Mouse (Mus musculus): ENCODE measurements around the gene Ptpn1.

Ptpn1 gene

DNA sequence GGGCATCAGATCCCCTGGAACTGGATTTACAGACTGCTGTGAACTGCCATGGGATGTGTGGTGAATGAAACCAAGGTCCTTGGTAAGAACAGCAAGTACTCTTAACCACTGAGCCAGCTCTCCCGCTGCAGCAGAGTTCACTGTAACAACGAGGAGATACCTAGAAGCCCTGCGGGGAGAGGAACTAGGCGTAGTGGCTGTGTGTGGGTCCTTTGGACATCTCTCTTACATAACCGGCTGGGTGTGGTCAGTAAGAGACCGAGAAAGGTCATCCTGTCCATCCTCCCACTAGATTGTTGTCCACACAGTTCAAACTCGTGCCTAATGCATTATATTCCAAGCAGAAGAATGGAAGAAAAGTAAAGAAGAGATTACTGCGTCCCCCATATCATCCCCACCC lies 10.0 kb upstream of the Ptpn1 start:
- no peak for DNase-seq (ENCODE audit: low spot score)

DNA sequence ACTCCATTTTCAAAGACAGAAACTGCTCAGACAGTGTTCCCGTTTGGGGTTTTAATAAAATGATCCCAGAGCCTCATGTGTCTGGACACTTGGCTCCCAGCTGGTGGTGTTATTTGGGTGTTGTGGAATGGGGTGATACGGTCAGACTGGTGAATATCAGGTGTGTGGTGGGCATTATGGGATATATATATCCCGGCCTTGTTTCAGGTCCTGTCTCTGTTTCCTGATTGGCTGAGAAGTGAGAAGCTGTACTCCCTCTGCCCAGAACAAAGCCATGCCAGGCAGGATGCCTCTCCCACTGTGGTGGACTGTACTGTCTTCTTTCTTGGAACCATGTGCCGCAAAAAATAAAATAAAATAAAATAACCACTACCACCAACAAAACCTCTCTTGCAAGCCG lies 7.8 kb upstream of the Ptpn1 start:
- no peak for DNase-seq (ENCODE audit: low spot score)

DNA sequence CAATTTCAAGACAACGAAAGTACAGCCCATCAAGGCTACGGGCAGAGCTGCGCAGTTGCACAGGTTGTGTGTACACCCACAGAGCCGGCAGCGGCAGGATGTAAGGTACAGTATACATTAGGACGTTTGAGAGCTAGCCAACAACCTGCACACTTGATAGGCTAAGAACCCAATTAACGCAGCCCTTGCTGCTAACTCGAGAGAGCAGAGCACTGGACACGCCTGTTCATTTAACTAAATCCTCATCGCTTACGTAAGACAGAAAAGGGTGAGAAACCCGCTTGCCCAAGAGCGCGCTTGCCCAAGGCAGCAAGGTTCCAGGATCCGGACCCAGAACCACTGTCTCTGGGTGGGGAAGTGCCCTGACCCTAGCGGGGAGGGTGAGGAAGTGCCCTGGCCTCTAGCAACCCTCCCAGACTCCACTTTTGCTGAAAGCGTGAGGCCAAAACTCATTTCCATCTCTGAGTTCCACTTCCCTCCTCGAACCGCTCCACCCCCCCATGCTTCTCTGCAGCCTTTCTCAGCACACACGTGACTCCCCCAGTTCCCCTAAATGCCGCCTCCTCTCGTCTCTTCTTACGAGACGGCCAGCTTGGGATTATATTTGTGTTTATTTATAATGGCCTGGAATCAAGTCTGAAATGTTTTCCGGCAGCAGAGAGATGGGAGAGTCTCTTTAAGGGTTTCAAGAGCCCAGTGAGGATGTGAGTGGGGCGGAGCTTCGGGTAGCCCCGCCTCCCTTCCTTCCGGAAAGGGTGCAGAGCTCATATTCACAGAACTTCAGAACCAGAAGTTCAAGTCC lies 6.9 kb upstream of the Ptpn1 start:
- peak; percentile 79 for DNase-seq (ENCODE audit: low spot score)

DNA sequence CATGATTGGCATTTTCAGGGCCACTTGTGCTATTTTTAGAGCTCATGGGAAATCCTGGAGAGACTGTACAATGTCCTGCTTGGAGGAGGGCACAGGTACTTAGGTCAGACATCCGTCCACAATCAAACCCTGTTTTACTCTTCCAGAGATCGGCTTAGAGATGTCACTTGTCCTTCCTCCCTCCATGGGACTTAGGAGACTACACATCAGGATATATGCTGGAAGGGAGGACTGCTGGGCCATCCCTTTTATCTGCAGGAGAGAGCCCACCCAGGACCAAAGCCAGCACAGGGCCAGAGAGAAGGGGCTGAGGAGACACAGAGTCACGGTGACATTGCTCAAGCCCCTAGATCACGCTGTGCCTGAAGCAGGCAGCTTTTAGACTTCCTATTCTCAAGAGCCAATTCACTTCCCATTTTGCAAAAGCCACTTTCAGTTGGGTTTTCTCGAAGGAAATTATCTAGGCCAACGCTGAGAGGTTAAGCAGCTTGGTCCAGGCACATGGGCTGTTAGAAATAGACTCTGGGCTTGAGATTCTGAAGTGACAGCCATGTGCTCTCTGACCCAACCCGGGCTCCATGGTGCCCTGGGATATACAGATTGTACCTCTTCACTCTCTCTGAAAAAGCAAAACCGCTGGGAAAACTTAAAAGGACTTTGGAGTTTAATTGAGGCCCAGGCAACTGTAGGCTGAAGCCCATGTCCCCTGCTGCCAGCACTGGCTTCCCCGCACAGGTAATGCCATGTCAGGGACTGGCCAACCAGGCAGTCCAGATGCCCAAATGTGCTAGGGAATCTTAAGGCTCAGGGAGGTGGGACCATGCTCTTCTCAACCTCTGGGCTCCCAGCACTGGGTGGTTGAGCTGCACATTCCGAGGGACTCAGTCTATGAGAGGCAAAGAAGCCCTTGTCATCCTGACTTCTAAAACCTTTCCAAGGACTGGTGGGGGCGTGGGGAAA lies 5.7 kb upstream of the Ptpn1 start:
- DNase-seq (ENCODE audit: low spot score) = no peak

DNA sequence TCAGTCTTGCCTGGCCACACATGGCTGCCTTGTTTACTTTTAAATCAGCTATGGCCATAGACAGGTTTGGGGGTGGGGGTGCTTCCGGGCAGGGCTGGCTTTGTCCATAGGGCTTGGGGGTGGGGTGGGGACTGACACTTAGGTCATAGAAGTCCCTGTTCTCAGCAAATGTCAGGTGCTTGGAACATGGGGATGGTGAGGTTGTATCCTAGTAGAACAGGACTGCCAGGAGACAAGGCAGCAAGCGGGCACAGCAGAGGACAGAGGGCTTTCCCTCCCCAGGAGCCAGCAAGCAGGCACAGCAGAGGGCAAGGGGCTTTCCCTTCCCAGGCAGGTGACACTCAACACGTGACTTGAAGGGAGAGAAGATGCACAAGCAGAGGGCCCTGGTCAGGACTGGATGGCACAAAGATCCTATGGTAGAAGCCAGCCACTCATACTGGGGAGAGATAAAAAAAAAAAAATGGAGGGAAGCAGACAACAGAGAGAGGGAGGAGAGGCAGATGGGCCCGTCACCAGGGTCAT lies 3.8 kb upstream of the Ptpn1 start:
- DNase-seq (ENCODE audit: low spot score) = no peak

DNA sequence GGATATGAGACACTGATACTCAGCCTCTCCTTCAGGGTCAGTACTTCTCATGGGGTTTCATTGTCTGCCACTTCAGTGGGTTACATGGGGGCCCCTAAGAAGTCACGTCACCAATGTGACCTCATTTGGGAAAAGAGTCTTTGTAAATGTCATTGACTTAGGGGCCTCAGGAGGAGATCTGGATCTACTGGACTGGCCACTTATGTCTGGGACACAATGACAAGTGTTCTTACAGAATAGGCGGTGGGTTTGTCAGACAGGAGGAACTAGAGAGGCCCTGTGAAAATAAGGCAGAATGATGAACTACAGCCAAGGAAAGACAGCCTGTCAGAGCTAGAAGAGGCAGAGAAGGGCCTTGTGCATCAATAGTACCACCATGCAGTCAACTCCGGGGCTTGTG lies 2.9 kb upstream of the Ptpn1 start:
- DNase-seq (ENCODE audit: low spot score) = no peak

DNA sequence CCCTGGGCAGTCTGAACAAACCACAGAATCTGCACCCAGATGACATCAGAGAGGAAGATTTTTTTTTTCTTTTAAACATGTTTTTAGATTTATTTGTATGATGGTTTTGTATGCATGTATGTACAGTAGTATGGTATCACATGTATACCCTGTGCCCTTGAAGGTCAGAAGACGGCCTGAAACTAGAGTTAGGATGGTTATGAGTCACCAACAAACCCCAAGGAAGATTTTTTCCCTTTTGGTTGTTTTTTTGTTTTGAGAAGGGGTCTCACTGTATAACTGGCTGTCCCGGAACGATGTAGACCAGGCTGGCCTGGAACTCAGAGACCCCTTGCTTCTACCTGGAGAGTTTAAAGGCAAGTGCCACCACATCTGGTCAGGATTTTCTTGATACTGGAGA lies 882 bp upstream of the Ptpn1 start:
- no peak for DNase-seq (ENCODE audit: low spot score)

DNA sequence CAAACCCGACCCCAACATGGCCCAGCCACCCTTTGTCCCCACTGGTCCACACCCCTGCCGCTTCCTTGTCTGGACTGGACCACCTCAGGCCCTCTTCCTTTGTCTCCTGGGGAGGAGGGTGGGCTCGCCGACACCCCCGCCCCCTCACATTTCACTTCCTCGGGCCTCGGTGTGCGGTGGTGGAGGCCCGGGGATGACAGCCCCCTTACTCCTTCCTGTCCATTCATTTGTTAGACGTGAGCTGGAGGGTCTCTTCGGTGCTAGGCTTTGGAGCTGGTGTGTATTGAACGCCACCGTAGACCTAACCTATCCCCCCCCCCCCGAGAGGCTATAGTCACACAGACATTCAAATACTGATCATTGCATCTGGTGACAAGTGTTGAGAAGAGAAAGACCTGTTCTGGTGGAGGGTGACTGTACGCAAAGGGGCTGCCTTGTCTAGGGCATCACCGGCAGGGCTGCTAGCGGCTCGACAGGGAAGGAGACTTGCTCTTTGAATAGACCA lies 922 bp downstream of the Ptpn1 start:
- peak; percentile 17 for DNase-seq (ENCODE audit: low spot score)

DNA sequence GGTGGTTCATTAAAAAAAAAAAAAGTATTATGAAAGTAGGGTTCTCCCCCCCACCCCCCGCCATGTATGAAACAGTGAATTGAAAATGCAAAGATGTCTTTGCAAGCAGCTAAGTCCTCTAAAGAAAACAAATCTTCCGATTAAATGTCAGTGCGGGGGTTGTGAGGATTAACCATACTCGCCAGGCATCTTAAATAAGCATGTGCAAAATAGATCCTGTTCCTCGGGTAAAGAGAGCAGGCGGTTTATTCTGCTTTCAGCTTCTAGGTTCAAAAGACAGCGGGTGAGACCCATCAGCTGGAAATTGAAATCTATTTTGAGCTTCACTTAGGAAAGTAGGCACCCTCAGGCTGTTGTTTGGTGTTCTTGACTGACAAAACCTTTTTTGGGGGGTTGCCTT lies 1.5 kb downstream of the Ptpn1 start:
- DNase-seq (ENCODE audit: low spot score) = no peak

DNA sequence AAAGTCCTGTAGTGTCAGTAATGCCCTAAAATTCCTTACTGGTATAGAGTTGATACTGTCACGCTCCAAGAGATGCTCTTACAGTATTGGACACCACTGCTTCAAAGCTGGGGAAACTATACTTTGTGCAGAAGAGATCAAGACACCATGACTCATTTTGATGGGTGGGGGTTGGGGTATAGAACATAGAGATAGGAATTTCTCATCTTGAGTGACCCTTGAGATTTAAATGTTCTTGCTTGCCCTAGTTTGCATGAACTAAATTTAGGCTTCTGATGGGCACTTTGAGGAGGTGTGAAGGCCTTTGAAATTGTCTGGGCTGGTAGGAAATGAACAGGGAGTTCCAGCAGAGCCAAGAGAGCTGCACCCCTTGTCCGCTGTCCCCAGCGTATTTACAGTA lies 4.1 kb downstream of the Ptpn1 start:
- DNase-seq (ENCODE audit: low spot score) = no peak

DNA sequence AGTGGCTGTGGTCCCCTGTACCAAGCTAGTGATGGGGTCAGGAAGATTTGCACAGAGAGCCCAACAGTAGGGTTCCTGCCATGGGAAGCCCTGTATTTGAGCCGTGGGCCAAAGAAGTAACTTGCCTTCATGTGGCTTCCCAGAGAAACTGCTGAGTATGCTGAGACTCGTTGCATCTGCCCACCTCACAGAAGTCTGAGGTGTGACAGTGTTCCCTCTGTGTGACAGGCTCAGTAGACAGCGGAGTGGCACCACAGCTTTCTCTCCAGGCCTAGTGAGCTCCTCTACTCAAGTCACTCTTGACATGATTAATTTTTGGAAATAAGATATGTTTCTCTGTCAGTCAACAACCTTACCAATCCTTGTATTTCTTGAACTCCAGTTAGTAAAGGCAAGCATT lies 6.9 kb downstream of the Ptpn1 start:
- no peak for DNase-seq (ENCODE audit: low spot score)

DNA sequence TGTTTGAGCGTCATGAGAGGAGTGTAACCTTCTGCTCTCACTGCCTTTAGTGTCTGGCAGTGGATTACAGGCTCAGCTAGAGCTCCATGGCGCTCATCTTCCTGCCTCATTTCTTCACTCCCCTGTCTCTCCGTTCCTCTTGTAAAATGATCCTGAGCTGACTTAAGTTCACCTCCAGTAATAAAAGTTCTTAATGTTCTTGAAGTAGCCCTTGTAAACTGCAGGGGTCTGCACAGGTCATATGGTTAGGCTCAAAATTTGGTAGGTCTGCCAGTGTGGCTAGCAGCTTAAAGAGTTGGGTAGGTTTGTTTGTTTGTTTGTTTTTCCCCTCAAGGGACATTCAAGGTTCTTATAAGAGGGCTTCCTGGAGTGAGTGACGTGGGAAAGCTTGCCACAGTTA lies 7.3 kb downstream of the Ptpn1 start:
- no peak for DNase-seq (ENCODE audit: low spot score)

DNA sequence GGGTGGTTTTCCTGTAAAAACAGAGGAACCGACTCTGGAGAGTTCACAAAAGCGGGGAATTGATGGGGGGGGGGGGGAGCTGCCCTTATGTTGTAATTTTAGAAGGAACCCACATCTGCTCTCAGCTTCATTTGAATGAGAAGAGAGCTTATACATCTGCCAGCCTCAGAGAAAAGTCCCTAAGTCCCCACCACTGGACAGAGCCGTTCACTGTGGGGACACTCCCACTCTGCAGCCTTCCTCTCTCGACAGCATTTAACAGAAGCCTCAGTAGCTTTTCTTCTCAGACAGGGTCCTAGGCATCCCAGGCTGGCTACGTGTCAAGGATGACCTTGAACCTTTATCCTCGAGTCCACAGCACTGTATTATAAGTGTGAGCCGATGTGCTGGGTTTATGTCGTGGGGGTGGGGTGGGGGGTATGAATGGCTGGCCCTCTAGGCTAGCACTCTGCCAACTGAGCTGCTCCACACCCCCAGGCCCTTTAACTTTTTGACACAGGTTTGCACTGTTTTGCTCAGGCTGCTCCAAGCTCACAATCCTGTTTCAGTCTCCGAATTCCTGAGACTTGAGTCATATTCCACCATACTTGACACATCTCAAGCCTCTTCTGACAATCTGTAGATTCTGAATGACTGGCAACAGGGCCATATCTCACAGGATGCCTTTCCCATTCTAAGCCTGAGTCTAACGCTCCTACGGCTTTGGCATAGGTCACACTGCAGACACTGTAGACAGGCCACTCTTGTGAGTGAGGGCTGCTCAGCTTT lies 8.0 kb downstream of the Ptpn1 start:
- no peak for DNase-seq (ENCODE audit: low spot score)

DNA sequence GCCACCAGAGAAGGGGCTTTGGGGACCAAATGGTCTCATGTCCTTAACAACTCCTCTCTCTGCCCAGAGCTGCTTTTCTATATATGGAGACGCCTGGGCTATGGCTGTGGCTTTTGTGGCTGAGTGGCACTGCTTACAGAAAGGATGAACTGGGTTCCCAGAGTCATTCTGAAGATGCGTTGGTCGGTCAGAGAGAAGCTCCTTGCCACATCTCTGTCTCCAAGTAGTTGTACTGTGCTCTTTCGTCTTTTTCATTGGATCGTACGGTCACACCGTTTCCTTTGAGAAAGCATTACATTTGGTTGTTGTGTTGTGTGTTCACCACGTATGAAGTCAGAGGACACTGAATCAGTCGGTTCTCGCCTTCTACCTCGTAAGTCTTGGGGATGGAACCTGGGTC lies 8.8 kb downstream of the Ptpn1 start:
- no peak for DNase-seq (ENCODE audit: low spot score)

DNA sequence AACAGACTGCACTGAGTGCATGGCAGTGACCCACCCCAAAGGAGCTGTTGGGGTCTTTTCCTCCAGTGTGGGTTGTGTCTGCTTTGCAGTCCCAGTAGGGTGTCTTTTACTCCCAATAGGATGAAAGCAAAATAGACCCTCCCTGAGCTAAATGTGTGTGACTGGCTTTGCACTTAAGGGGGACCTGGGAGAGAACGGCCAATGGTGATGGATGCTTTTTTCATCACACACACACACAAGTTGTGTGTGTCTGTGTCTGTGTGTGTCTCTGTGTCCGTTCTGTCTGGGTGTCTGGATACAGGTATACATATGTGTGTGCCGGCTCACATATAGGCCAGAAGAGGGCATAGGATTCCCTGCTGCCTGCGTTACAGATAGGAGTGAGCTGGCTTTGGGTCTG lies 9.5 kb downstream of the Ptpn1 start:
- DNase-seq (ENCODE audit: low spot score) = no peak

DNA sequence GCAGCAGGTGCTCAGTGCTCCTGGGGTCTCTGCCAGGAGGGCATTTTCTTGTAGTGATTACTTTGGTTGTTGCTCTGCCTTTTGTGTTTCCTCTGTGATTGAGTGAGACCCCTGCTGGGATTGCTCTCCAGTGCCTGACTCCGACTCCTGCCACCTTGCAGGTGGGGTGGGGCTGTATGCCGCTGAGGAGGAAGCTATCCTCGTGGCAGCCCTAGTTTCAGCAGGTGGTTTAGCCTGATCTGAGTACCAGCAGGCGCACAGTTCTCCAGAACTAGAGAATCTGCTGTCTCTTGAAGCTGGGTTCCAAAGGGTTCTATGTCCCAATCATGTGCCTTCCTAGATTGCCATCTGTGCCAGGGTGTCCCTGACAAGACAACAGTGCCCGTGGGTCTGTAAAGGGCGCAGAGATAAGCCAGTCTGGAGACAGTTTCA lies 9.9 kb downstream of the Ptpn1 start:
- no peak for DNase-seq (ENCODE audit: low spot score)

DNA sequence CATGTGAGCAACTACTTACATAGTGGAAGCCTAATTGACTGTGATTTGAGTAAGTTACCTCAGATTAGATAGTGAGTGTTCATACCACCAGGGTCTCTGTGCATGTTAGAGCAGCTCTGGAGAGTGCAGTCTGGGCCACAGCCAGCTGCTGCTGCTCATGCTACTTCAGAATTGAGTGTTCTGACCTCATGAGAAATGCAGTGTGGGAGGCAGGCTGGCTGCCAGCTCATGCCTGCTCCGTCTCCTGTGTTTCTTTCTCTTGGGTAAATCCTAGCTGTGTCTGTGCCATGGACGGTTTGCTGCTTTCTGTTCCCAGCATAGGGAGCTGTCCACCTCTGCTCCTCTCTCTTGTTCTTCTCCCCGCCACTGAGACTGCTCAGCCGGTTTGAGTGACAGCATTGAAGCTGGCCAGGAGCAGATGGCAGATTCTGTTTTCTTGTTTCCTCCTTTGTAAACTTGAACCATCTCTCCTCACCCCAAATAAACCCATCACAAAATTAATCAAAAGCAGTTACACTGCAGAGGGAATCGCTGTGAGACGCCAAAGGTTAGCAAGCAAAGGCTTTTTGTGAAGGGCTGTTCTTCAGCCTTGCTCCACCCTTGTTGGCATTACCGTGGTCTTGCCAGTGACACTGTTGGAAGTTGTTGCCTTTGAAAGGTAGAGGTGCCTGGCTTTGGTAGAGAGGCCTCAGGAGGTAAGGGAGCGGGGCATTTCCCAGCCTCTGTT lies 10.5 kb downstream of the Ptpn1 start:
- DNase-seq (ENCODE audit: low spot score) = no peak

DNA sequence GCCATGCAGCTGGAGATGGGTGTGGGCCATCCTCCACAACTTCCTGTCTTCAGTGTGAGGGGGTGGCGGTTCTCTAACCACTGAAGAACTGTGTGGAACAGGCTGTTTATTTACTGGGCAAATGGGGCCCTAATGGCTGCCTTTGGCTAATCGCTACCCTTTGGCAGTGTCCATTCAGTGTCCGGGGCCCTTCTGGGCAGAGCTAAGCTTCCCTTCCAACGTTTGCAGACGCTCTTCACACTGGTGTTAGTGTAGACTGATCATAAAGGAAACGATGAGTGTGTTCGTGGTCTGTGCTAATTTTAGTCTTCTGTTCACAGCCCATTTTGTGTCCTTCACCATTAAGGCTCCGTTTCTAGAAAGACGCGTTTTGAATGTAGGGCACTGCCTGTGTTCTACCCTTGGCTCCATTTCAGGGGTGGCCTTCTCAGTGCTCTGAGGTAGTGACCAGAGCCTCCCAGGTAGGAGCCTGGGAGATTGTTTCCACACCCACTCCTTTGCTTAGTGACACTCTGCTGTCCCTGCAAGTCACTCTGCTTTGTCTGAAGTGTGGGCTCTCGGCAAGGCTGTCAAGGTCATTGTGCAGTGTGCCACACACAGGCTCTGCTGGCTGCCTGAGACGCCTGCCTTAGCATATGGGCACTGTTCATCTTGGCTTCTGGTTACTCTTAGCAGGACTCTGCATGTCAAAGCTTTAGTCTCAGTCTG lies 11.2 kb downstream of the Ptpn1 start:
- DNase-seq (ENCODE audit: low spot score) = no peak

DNA sequence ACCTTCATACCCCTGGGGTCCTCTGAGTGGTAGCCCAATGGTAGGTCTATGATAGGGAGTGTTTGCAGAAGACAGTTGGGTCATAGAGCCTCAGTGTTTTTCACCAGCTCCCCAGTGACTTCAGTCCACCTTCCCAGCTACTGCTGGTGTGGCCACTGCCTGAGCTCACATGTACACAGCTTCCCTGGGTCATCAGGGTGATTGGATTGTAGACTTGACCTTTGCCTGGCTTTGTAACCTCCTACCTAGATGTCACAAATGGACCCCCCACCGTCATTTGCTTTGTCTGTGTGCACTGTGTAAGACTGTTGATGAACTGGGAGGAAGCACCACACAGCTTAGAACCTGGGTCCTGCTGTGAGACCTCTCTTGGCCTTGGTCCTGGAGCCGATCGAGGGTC lies 12.3 kb downstream of the Ptpn1 start:
- DNase-seq (ENCODE audit: low spot score) = no peak

DNA sequence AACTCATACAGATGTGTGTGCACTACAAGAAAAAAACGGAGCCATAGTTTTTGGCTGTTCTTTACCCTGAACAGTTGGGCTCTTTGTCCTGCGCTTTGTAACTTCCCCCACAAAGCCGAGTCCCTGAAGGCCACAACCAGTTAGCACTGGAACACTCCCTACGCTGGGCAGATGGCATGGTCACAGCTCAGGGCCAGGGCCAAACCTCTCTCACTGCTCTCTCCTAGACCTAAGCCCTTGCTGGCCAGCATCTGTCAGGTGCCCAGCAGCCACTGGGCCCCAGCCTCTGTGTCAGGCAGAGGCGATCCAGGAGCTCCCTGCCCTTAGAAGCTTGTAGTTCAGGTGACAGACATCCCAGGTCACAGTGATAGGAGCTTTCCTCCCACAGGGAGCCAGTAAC lies 13.6 kb downstream of the Ptpn1 start:
- no peak for DNase-seq (ENCODE audit: low spot score)

DNA sequence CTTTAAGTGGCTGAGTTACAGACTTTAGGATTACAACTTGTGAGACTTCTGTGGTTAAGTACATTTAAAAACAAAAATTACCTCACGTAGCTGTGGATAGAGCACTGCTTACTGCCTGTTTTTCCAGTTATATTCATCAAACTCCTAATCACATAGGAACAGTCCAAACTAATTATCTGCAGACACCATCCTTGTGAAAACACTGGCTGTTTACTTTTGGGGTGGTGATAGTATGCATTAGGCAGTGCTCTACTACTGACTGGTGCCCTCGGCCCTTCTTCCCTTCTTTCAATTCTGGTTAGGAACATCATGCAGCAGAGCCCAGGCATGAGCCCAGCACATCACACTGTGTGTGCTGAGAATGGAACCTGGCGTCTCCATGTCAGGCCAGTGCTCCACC lies 15.4 kb downstream of the Ptpn1 start:
- DNase-seq (ENCODE audit: low spot score) = no peak
